ENCODE assay signal across 24 mouse cellular contexts in the genomic region with DNA sequence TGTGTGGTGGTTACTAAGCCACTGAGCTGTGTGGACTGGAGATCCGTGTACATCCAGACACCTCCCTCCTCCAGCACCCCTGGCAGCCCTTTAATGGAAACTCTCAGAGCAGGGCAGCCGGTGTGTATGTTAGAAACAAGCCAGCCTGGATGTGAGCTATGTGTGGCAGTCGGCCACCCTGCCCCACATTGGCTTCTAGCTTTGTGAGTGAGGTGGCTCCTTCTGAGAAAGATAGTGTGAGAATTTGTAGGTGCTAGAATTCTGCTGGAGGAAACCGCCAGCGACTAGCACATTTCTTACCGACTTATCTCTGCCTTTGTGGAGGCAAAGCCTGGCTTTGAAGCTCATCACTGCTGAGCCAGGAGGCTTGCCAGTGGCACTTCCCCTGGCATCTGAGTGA. TPM values are rescaled to one million over a fixed set of nuclear protein-coding genes. Genes with fewer than 3 reads are reported as not detected.
DNase-seq lines count a peak whose midpoint lies in the region; ATAC-seq and TF ChIP-seq lines count a peak whose summit lies in the region.
"Had no signal": no experiment of that assay in that cellular context is flagged by ENCODE, and none has a peak within 500 bp of the region (broad histone marks: within the 10 kb centered on the region; RNA-seq: fewer than 3 reads in every experiment).

No protein-coding gene starts in this region.

- no peaks in the 10 kb centered on the region for H3K9me3 ChIP-seq in heart, embryonic 10.5 days
- no peaks in the 10 kb centered on the region for H3K9me3 ChIP-seq in neural tube, embryonic 15.5 days (replicated peaks)
- H3K9me3 ChIP-seq: embryonic facial prominence, embryonic 10.5 days; forebrain, embryonic 13.5 days; stomach, embryonic 15.5 days had no signal

- TF ChIP-seq EP300 in heart, adult 2 months (IDR thresholded peaks at IDR 0.05; ENCODE audit: insufficient read depth, low read depth, low read length): no peak

- no peak for DNase-seq in heart, embryonic 10.5 days (ENCODE audit: low spot score)
- DNase-seq in heart, adult 2 months: no peak
- DNase-seq in left cerebral cortex, adult 18-20 months (ENCODE audit: low spot score in 2 of 2): peak; percentile 20 to 52
- no peak for DNase-seq in left cerebral cortex, postnatal 4 days
- peak; percentile 65 for DNase-seq in right cerebral cortex, adult 18-20 months
- no peak for DNase-seq in right cerebral cortex, postnatal 14 days
- DNase-seq: adrenal gland, postnatal 25 days; cerebellum, adult 2 months; gastrocnemius, postnatal 14 days; kidney, adult 11 months; kidney, postnatal 25 days; retina, postnatal 1 day had no signal

- no peak for ATAC-seq in neural tube, embryonic 15.5 days (ENCODE audit: low FRiP score)
- ATAC-seq: activated CD4-positive, CD25-positive, alpha-beta regulatory T cell, adult 4 months; forebrain, embryonic 13.5 days; Patski had no signal

- peaks cover 17% of the 10 kb centered on the region for H3K36me3 ChIP-seq in heart, embryonic 10.5 days
- no peaks in the 10 kb centered on the region for H3K36me3 ChIP-seq in heart, adult 2 months (ENCODE audit: control insufficient read depth, insufficient read depth, low read length)
- peaks cover 20% of the 10 kb centered on the region for H3K36me3 ChIP-seq in neural tube, embryonic 15.5 days

- intact Hi-C loops in heart, adult 2 months (cut with DNase I): no loop called here
- intact Hi-C loops in left cerebral cortex, postnatal 4 days (cut with DNase I): no loop called here

- H3K4me2 ChIP-seq in neural tube, embryonic 15.5 days: no peak overlapping the region
- H3K4me2 ChIP-seq: forebrain, embryonic 13.5 days; hindbrain, embryonic 14.5 days; limb, embryonic 12.5 days; stomach, embryonic 15.5 days had no signal

- 54% methylated on average over 6 of the region's 6 CpGs for WGBS in heart, embryonic 10.5 days
- WGBS in heart, adult 2 months: 35% methylated on average over 6 of the region's 6 CpGs
- WGBS in neural tube, embryonic 15.5 days: 78% methylated on average over 6 of the region's 6 CpGs

- no peak for TF ChIP-seq CTCF in heart, adult 2 months (IDR thresholded peaks at IDR 0.05)

- no peaks in the 10 kb centered on the region for H3K27me3 ChIP-seq in heart, embryonic 10.5 days (ENCODE audit: insufficient read depth, poor library complexity, severe bottlenecking)
- H3K27me3 ChIP-seq in heart, adult 2 months (ENCODE audit: control insufficient read depth, insufficient read depth, low read length): no peaks in the 10 kb centered on the region
- no peaks in the 10 kb centered on the region for H3K27me3 ChIP-seq in neural tube, embryonic 15.5 days (replicated peaks)
- H3K27me3 ChIP-seq: forebrain, embryonic 13.5 days; limb, embryonic 12.5 days; Patski; stomach, embryonic 15.5 days had no signal

- H3K27ac ChIP-seq in heart, embryonic 10.5 days: peak overlapping the region; percentile 42; the same call in 1 of the 2 replicates
- H3K27ac ChIP-seq in heart, adult 2 months: no peak overlapping the region
- peak overlapping the region; percentile 0; the same call in 1 of the 2 replicates for H3K27ac ChIP-seq in neural tube, embryonic 15.5 days (replicated peaks)
- H3K27ac ChIP-seq: embryonic facial prominence, embryonic 10.5 days; forebrain, embryonic 13.5 days; hindbrain, embryonic 14.5 days; limb, embryonic 12.5 days; liver, embryonic 14.5 days; stomach, embryonic 15.5 days had no signal

- no peak for TF ChIP-seq POLR2A in heart, adult 2 months (IDR thresholded peaks at IDR 0.05; ENCODE audit: insufficient read depth, low read depth, low read length)

- peaks cover 65% of the 10 kb centered on the region for H3K4me1 ChIP-seq in heart, embryonic 10.5 days
- H3K4me1 ChIP-seq in heart, adult 2 months (ENCODE audit: control insufficient read depth, insufficient read depth, low read length): peaks cover 11% of the 10 kb centered on the region
- peaks cover 61% of the 10 kb centered on the region for H3K4me1 ChIP-seq in neural tube, embryonic 15.5 days

- no peaks in the 10 kb centered on the region for H3K79me2 ChIP-seq in heart, adult 2 months (replicated peaks; ENCODE audit: control insufficient read depth, insufficient read depth, low read length)

- no peak overlapping the region for H3K9ac ChIP-seq in heart, adult 2 months (ENCODE audit: low read depth, low read length)
- no peak overlapping the region for H3K9ac ChIP-seq in neural tube, embryonic 15.5 days (replicated peaks)
- H3K9ac ChIP-seq: forebrain, embryonic 13.5 days; hindbrain, embryonic 14.5 days; limb, embryonic 12.5 days; liver, embryonic 14.5 days; stomach, embryonic 15.5 days had no signal

- H3K4me3 ChIP-seq in heart, embryonic 10.5 days: no peak overlapping the region
- H3K4me3 ChIP-seq in heart, adult 2 months: no peak overlapping the region
- H3K4me3 ChIP-seq in neural tube, embryonic 15.5 days (replicated peaks): no peak overlapping the region
- H3K4me3 ChIP-seq: embryonic facial prominence, embryonic 10.5 days; forebrain, embryonic 13.5 days; limb, embryonic 12.5 days; stomach, embryonic 15.5 days had no signal

RNA-seq across cellular contexts. Expression of a gene that starts 5.3 kb away (rescaled TPM):
- polyA plus RNA-seq in heart, embryonic 10.5 days (2016; fragmentation: Nextera tagmentation; extraction: Ambion mirVana): 14.9 and 16.8 TPM in 2 replicates
- 1 to 10 TPM; 3.2 to 8.5 TPM for total RNA-seq in heart, adult 2 months (2021)
- polyA plus RNA-seq in heart, adult 2 months (2012; rRNA removed): 4.0 and 5.3 TPM in 2 replicates
- total RNA-seq in left cerebral cortex, adult 18-20 months (2021): 10 to 100 TPM; 12.4 to 14.5 TPM
- total RNA-seq in left cerebral cortex, postnatal 4 days (2021): 10 to 100 TPM; 43.8 to 48.2 TPM
- polyA plus RNA-seq in neural tube, embryonic 15.5 days (2015; fragmentation: Nextera tagmentation; extraction: Ambion mirVana): 17.2 and 17.8 TPM in 2 replicates
- total RNA-seq: monocyte, adult 5-6 weeks had no signal

RNA-seq across cellular contexts. Expression of a gene that starts 53.1 kb away (rescaled TPM):
- not detected in 2 replicates for polyA plus RNA-seq in heart, embryonic 10.5 days (2016; fragmentation: Nextera tagmentation; extraction: Ambion mirVana)
- total RNA-seq in heart, adult 2 months (2021): 1 to 10 TPM in 1 of 2 experiments, not detected in 1; 4.4 TPM
- polyA plus RNA-seq in heart, adult 2 months (2012; rRNA removed): 0.50 and 7.0 TPM in 2 replicates
- 1 to 10 TPM; 1.3 to 2.5 TPM for total RNA-seq in left cerebral cortex, adult 18-20 months (2021)
- total RNA-seq in left cerebral cortex, postnatal 4 days (2021): 1 to 10 TPM; 1.9 to 3.1 TPM
- polyA plus RNA-seq in neural tube, embryonic 15.5 days (2015; fragmentation: Nextera tagmentation; extraction: Ambion mirVana): 0.79 and 1.5 TPM in 2 replicates
- total RNA-seq: adrenal gland, postnatal 25 days; gastrocnemius, postnatal 14 days; monocyte, adult 5-6 weeks had no signal
- polyA plus RNA-seq: activated CD4-positive, CD25-positive, alpha-beta regulatory T cell, adult 4 months; embryonic facial prominence, embryonic 10.5 days; heart, postnatal 0 days; limb, embryonic 12.5 days; Patski had no signal

RNA-seq across cellular contexts. Expression of a gene that starts 56.7 kb away (rescaled TPM):
- polyA plus RNA-seq in heart, embryonic 10.5 days (2016; fragmentation: Nextera tagmentation; extraction: Ambion mirVana): 9,075 and 12,184 TPM in 2 replicates
- over 10,000 TPM in 1 of 2 experiments, 1,000 to 10,000 TPM in 1; 4,976 to 34,253 TPM for total RNA-seq in heart, adult 2 months (2021)
- 9,938 and 81,467 TPM in 2 replicates for polyA plus RNA-seq in heart, adult 2 months (2012; rRNA removed)
- 100 to 1,000 TPM; 308 to 397 TPM for total RNA-seq in left cerebral cortex, adult 18-20 months (2021)
- 100 to 1,000 TPM in 1 of 2 experiments, 10 to 100 TPM in 1; 33.9 to 114 TPM for total RNA-seq in left cerebral cortex, postnatal 4 days (2021)
- 6,998 and 8,084 TPM in 2 replicates for polyA plus RNA-seq in neural tube, embryonic 15.5 days (2015; fragmentation: Nextera tagmentation; extraction: Ambion mirVana)
- polyA plus RNA-seq: C2C12, Patski had no signal

Comparison
In these comparisons a context has a peak if more than half of its experiments do, and no peak if none do; other contexts are left out.
1. DNase-seq: peak in left cerebral cortex, adult 18-20 months (2 of 2) and right cerebral cortex, adult 18-20 months (single experiment); none in heart, embryonic 10.5 days (single experiment), heart, adult 2 months (0 of 2), left cerebral cortex, postnatal 4 days (single experiment) and right cerebral cortex, postnatal 14 days (single experiment).
2. RNA of a gene that starts 56.7 kb away (total RNA-seq): 4,976 to 34,253 TPM in heart, adult 2 months; 308 to 397 TPM in left cerebral cortex, adult 18-20 months and 33.9 to 114 TPM in left cerebral cortex, postnatal 4 days; every median in the first group is over 10 times any median in the second.